Mouse (Mus musculus): ENCODE measurements around the gene Kmt2e.

- TF ChIP-seq CTCF (IDR thresholded peaks at IDR 0.05; ENCODE audit: low read depth, low read length) (no peak), POLR2A (IDR thresholded peaks at IDR 0.05; ENCODE audit: extremely low read depth, insufficient read depth, low read length) (no peak)
These were observed 46.1 kb upstream of the Kmt2e start for GRCm38 (mm10) chr5:23388091-23388490.

Measured in liver, adult 2 months (tissue).